Mouse (Mus musculus) liver, embryonic 16.5 days (tissue): Measurements from ENCODE around the gene Mvb12a. TPM values are rescaled to one million over a fixed set of nuclear protein-coding genes. Genes with fewer than 3 reads are reported as not detected.
A peak's percentile ranks its signal among the peaks of the same experiment; 100 is the strongest.

Experiments used
- ATAC-seq: fragments of 200-750 bp; cut with Nextera tagmentation; 2 replicates; pipeline ENCODE4 v1.8.0; 2017; ENCODE audit warnings: low read depth, mild to moderate bottlenecking, moderate number of reproducible peaks, moderate library complexity
- H3K27ac ChIP-seq: fragments of 300-500 bp; sonication (generic); 2 replicates; pipeline ENCODE4 v1.5.1; 2014; ENCODE audit warnings: mild to moderate bottlenecking, low read length
- H3K27me3 ChIP-seq: fragments of 300-500 bp; sonication (generic); 2 replicates; pipeline ENCODE4 v1.6.1; 2014; ENCODE audit warnings: low read depth, low read length, mixed read lengths; ENCODE audit not compliant: control insufficient read depth, insufficient read depth
- H3K36me3 ChIP-seq: fragments of 300-500 bp; sonication (generic); 2 replicates; pipeline ENCODE4 v1.6.1; 2014; ENCODE audit warnings: mild to moderate bottlenecking; ENCODE audit not compliant: control insufficient read depth, insufficient read depth
- H3K4me1 ChIP-seq: fragments of 300-500 bp; sonication (generic); 2 replicates; pipeline ENCODE4 v1.6.1; 2014; ENCODE audit warnings: low read depth, low read length, mixed read lengths; ENCODE audit not compliant: control insufficient read depth
- H3K4me2 ChIP-seq: fragments of 300-500 bp; sonication (generic); 2 replicates; pipeline ENCODE4 v1.6.1; 2014; ENCODE audit warnings: low read depth, low read length, mixed read lengths
- H3K4me3 ChIP-seq: fragments of 300-500 bp; sonication (generic); 2 replicates; pipeline ENCODE4 v1.5.1; 2014; ENCODE audit warnings: low read depth, mild to moderate bottlenecking, low read length
- H3K9ac ChIP-seq: fragments of 300-500 bp; sonication (generic); 2 replicates; pipeline ENCODE4 v1.6.1; 2014; ENCODE audit warnings: low read depth, low read length
- H3K9me3 ChIP-seq: fragments of 300-500 bp; sonication (generic); replicated peaks from 2 replicates; pipeline ENCODE4 v1.6.1; 2016; ENCODE audit warnings: low read length; ENCODE audit not compliant: control insufficient read depth
- WGBS: fragments of 180-500 bp; shearing (Covaris S2); extraction: QIAGEN DNeasy Blood & Tissue Kit; methylation state at CpG from one replicate; pipeline ENCODE4 v1.1.7; 2014; ENCODE audit not compliant: insufficient replicate concordance; 5-methylcytosine and 5-hydroxymethylcytosine counted together
- polyA plus RNA-seq: library from polyadenylated mRNA; unstranded; fragments of >200 nt; fragmentation: Nextera tagmentation; extraction: Ambion mirVana; gene quantifications from 2 replicates; pipeline ENCODE4 v1.2.1, GENCODE M21; 2015

Gene Mvb12a
- polyA plus RNA-seq, 1 experiment from 2014 or later = 32.5 TPM

- H3K27me3 ChIP-seq = peaks cover 40% of the 10 kb centered on the region
- no peaks in the 10 kb centered on the region for H3K36me3 ChIP-seq
- peak within 1 kb of the TSS; percentile 53 for H3K4me3 ChIP-seq
- ATAC-seq = 0 out of 2 replicates have a peak, but pooled peaks have one; percentile 1
- H3K27ac ChIP-seq = no peak within 1 kb of the TSS
- 4% methylated on average over 70 of the region's 70 CpGs for WGBS
- no peaks in the 10 kb centered on the region for H3K9me3 ChIP-seq
- H3K9ac ChIP-seq = peak within 1 kb of the TSS; percentile 50; the same call in 1 of the 2 replicates
- H3K4me2 ChIP-seq = peak within 1 kb of the TSS; percentile 76
- peaks cover 24% of the 10 kb centered on the region for H3K4me1 ChIP-seq
Measured at GRCm38 (mm10) chr8:71558071-71558957, 15.6 kb downstream of the Mvb12a start, which contains the start of gene Tmem221. Tmem221 (minus strand) TSS chr8:71558871.

GRCm38 (mm10) chr8:71558958-71559690 is 16.4 kb downstream of the Mvb12a start:
- peaks cover 24% of the 10 kb centered on the region for H3K4me1 ChIP-seq
- peak overlapping the region; percentile 50; the same call in 1 of the 2 replicates for H3K9ac ChIP-seq
- H3K9me3 ChIP-seq = no peaks in the 10 kb centered on the region
- H3K27me3 ChIP-seq = peaks cover 40% of the 10 kb centered on the region
- H3K27ac ChIP-seq = no peak overlapping the region
- peak; percentile 74 for ATAC-seq
- no peaks in the 10 kb centered on the region for H3K36me3 ChIP-seq
- 3% methylated on average over 24 of the region's 24 CpGs for WGBS
- H3K4me2 ChIP-seq = peak overlapping the region; percentile 76
- H3K4me3 ChIP-seq = peak overlapping the region; percentile 53

- H3K27ac ChIP-seq = no peak overlapping the region
- H3K4me1 ChIP-seq = peaks cover 20% of the 10 kb centered on the region
- H3K9ac ChIP-seq = no peak overlapping the region
- no peak overlapping the region for H3K4me3 ChIP-seq
- H3K27me3 ChIP-seq = peaks cover 40% of the 10 kb centered on the region
- H3K9me3 ChIP-seq = no peaks in the 10 kb centered on the region
- WGBS = 41% methylated on average over 3 of the region's 3 CpGs
- no peaks in the 10 kb centered on the region for H3K36me3 ChIP-seq
- H3K4me2 ChIP-seq = no peak overlapping the region
- no peak for ATAC-seq
Measured at GRCm38 (mm10) chr8:71560071-71560470, 17.3 kb downstream of the Mvb12a start.

GRCm38 (mm10) chr8:71560765-71561164 is 18.0 kb downstream of the Mvb12a start:
- Histone ChIP-seq H3K4me1 (peaks cover 20% of the 10 kb centered on the region), H3K27ac (no peak overlapping the region), H3K4me2 (no peak overlapping the region), H3K27me3 (peaks cover 40% of the 10 kb centered on the region), H3K9me3 (no peaks in the 10 kb centered on the region), H3K36me3 (no peaks in the 10 kb centered on the region), H3K4me3 (no peak overlapping the region), H3K9ac (no peak overlapping the region)
- ATAC-seq = no peak
- WGBS = 82% methylated on average over 5 of the region's 5 CpGs

GRCm38 (mm10) chr8:71561401-71561800 is 18.7 kb downstream of the Mvb12a start:
- Histone ChIP-seq H3K4me2 (no peak overlapping the region), H3K36me3 (no peaks in the 10 kb centered on the region), H3K27ac (no peak overlapping the region), H3K27me3 (peaks cover 40% of the 10 kb centered on the region), H3K9ac (no peak overlapping the region), H3K9me3 (no peaks in the 10 kb centered on the region), H3K4me3 (no peak overlapping the region), H3K4me1 (peaks cover 20% of the 10 kb centered on the region)
- 4% methylated on average over 15 of the region's 15 CpGs for WGBS
- no peak for ATAC-seq

- peaks cover 34% of the 10 kb centered on the region for H3K27me3 ChIP-seq
- WGBS = 1% methylated on average over 33 of the region's 33 CpGs
- H3K9me3 ChIP-seq = no peaks in the 10 kb centered on the region
- H3K27ac ChIP-seq = no peak overlapping the region
- H3K4me2 ChIP-seq = peak overlapping the region; percentile 45
- peak overlapping the region; percentile 28 for H3K4me3 ChIP-seq
- H3K9ac ChIP-seq = no peak overlapping the region
- no peaks in the 10 kb centered on the region for H3K36me3 ChIP-seq
- 0 out of 2 replicates have a peak, but pooled peaks have one; percentile 35 for ATAC-seq
- H3K4me1 ChIP-seq = peaks cover 20% of the 10 kb centered on the region
Measured at GRCm38 (mm10) chr8:71562751-71563150, 20.0 kb downstream of the Mvb12a start.

GRCm38 (mm10) chr8:71563992-71564391 is 21.3 kb downstream of the Mvb12a start:
- WGBS = 68% methylated on average over 4 of the region's 4 CpGs
- Histone ChIP-seq H3K4me3 (no peak overlapping the region), H3K4me1 (peaks cover 12% of the 10 kb centered on the region), H3K36me3 (no peaks in the 10 kb centered on the region), H3K27ac (no peak overlapping the region), H3K9me3 (no peaks in the 10 kb centered on the region), H3K9ac (no peak overlapping the region), H3K27me3 (peaks cover 27% of the 10 kb centered on the region), H3K4me2 (no peak overlapping the region)
- no peak for ATAC-seq

GRCm38 (mm10) chr8:71566501-71566900 is 23.8 kb downstream of the Mvb12a start, which contains the start of gene Nxnl1:
Nxnl1 (minus strand) TSS chr8:71566601.
- Histone ChIP-seq H3K27me3 (peaks cover 30% of the 10 kb centered on the region), H3K9ac (no peak within 1 kb of the TSS), H3K4me2 (no peak within 1 kb of the TSS), H3K9me3 (no peaks in the 10 kb centered on the region), H3K4me1 (peaks cover 19% of the 10 kb centered on the region), H3K4me3 (no peak within 1 kb of the TSS), H3K36me3 (no peaks in the 10 kb centered on the region), H3K27ac (no peak within 1 kb of the TSS)
- no peak for ATAC-seq
- 65% methylated on average over 3 of the region's 3 CpGs for WGBS
